11 mouse cellular contexts compared by ENCODE assay signal in genomic region chr2:132906763-132907162, GRCm38 (mm10). TPM values are rescaled to one million over a fixed set of nuclear protein-coding genes. Genes with fewer than 3 reads are reported as not detected.
DNase-seq lines count a peak whose midpoint lies in the region; ATAC-seq and TF ChIP-seq lines count a peak whose summit lies in the region.
"Had no signal": no experiment of that assay in that cellular context is flagged by ENCODE, and none has a peak within 500 bp of the region (broad histone marks: within the 10 kb centered on the region; RNA-seq: fewer than 3 reads in every experiment).

No protein-coding gene starts in this region.

- H3K4me3 ChIP-seq in heart, embryonic 12.5 days, result no peak overlapping the region
- no peak overlapping the region for H3K4me3 ChIP-seq in testis, adult 2 months (ENCODE audit: control insufficient read depth, low read depth, low read length)
- H3K4me3 ChIP-seq in cerebellum, adult 2 months (replicated peaks; ENCODE audit: insufficient read depth, low read depth, low read length), result no peak overlapping the region
- H3K4me3 ChIP-seq in layer of hippocampus, adult 2 months, result no peak overlapping the region
- H3K4me3 ChIP-seq: embryonic facial prominence, embryonic 15.5 days; limb, embryonic 15.5 days; stomach, embryonic 15.5 days had no signal

- WGBS in heart, embryonic 12.5 days, result 22% methylated on average over 8 of the region's 8 CpGs
- WGBS in cerebellum, adult 2 months, result 28% methylated on average over 8 of the region's 8 CpGs

- no peaks in the 10 kb centered on the region; the same call in 1 of the 2 replicates for H3K27me3 ChIP-seq in heart, embryonic 12.5 days (replicated peaks)
- no peaks in the 10 kb centered on the region for H3K27me3 ChIP-seq in testis, adult 2 months (ENCODE audit: control insufficient read depth, insufficient read depth, low read length)
- no peaks in the 10 kb centered on the region; the same call in 1 of the 2 replicates for H3K27me3 ChIP-seq in cerebellum, adult 2 months (ENCODE audit: control insufficient read depth, insufficient read depth, low read length)
- H3K27me3 ChIP-seq: embryonic facial prominence, embryonic 15.5 days; limb, embryonic 15.5 days; stomach, embryonic 15.5 days had no signal

- TF ChIP-seq CTCF in testis, adult 2 months (IDR thresholded peaks at IDR 0.05; ENCODE audit: control insufficient read depth, insufficient read depth, insufficient replicate concordance, low read depth, low read length), result peak; percentile 3; the same call in 1 of the 2 replicates
- TF ChIP-seq CTCF in cerebellum, adult 2 months (IDR thresholded peaks at IDR 0.05; ENCODE audit: borderline replicate concordance, insufficient read depth, low read depth, low read length), result peak; percentile 29; the same call in 1 of the 2 replicates
- peak; percentile 77 for TF ChIP-seq CTCF in layer of hippocampus, adult 2 months (conservative IDR thresholded peaks at IDR 0.05)

- no peak overlapping the region for H3K27ac ChIP-seq in heart, embryonic 12.5 days (ENCODE audit: poor library complexity, severe bottlenecking)
- no peak overlapping the region for H3K27ac ChIP-seq in testis, adult 2 months (ENCODE audit: control insufficient read depth, insufficient read depth, low read depth, low read length)
- no peak overlapping the region for H3K27ac ChIP-seq in cerebellum, adult 2 months (ENCODE audit: insufficient read depth, low read length)
- no peak overlapping the region for H3K27ac ChIP-seq in layer of hippocampus, adult 2 months
- H3K27ac ChIP-seq: embryonic facial prominence, embryonic 15.5 days; limb, embryonic 15.5 days; stomach, embryonic 15.5 days had no signal

- no peak for ATAC-seq in heart, embryonic 12.5 days (ENCODE audit: insufficient number of reproducible peaks, low FRiP score)

- intact Hi-C loops in heart, postnatal 10 days (cut with DNase I), result loop anchor here (5.0 to 10.0 kb wide), 2 partner anchors 192 to 589 kb away; no protein-coding TSS in a partner anchor

- DNase-seq in heart, postnatal 10 days, result peak; percentile 38 to 59
- no peak for DNase-seq in testis, postnatal 14 days (ENCODE audit: low spot score)
- DNase-seq in cerebellum, adult 2 months, result peak; percentile 25 to 43
- DNase-seq in layer of hippocampus, adult 2 months (ENCODE audit: low spot score in 2 of 2), result peak; percentile 38 to 66
- DNase-seq in thymus, postnatal 0 days (ENCODE audit: low spot score), result peak; percentile 43
- DNase-seq in urinary bladder, postnatal 36 days (ENCODE audit: low spot score in 2 of 2), result no peak

- no peaks in the 10 kb centered on the region for H3K4me1 ChIP-seq in heart, embryonic 12.5 days (replicated peaks)
- H3K4me1 ChIP-seq in testis, adult 2 months (ENCODE audit: control insufficient read depth, insufficient read depth, low read length), result no peaks in the 10 kb centered on the region
- H3K4me1 ChIP-seq in cerebellum, adult 2 months (ENCODE audit: control insufficient read depth, insufficient read depth, low read length), result no peaks in the 10 kb centered on the region
- H3K4me1 ChIP-seq: embryonic facial prominence, embryonic 15.5 days; limb, embryonic 15.5 days; stomach, embryonic 15.5 days had no signal

- H3K4me2 ChIP-seq in heart, embryonic 12.5 days, result no peak overlapping the region
- H3K4me2 ChIP-seq: embryonic facial prominence, embryonic 15.5 days; limb, embryonic 15.5 days; stomach, embryonic 15.5 days had no signal

- no peaks in the 10 kb centered on the region for H3K9me3 ChIP-seq in heart, embryonic 12.5 days (replicated peaks)
- H3K9me3 ChIP-seq: embryonic facial prominence, embryonic 15.5 days; limb, embryonic 15.5 days; stomach, embryonic 15.5 days had no signal

- TF ChIP-seq POLR2A in testis, adult 2 months (IDR thresholded peaks at IDR 0.05; ENCODE audit: control insufficient read depth, low read depth, low read length), result no peak
- TF ChIP-seq POLR2A in cerebellum, adult 2 months (IDR thresholded peaks at IDR 0.05; ENCODE audit: borderline replicate concordance, insufficient read depth, low read length), result no peak

- H3K9ac ChIP-seq in heart, embryonic 12.5 days, result no peak overlapping the region
- H3K9ac ChIP-seq: embryonic facial prominence, embryonic 15.5 days; limb, embryonic 15.5 days; stomach, embryonic 15.5 days had no signal

- H3K36me3 ChIP-seq in heart, embryonic 12.5 days, result no peaks in the 10 kb centered on the region
- H3K36me3 ChIP-seq in testis, adult 2 months (ENCODE audit: control insufficient read depth, insufficient read depth, low read length), result no peaks in the 10 kb centered on the region
- H3K36me3 ChIP-seq: embryonic facial prominence, embryonic 15.5 days; limb, embryonic 15.5 days; stomach, embryonic 15.5 days had no signal

RNA-seq across cellular contexts. Expression of gene Lrrn4, which starts 26.1 kb away (rescaled TPM):
- 10 to 100 TPM in 1 of 2 experiments, 1 to 10 TPM in 1; 7.0 to 11.7 TPM for total RNA-seq in heart, postnatal 10 days (2021)
- polyA plus RNA-seq in heart, embryonic 12.5 days (2016; fragmentation: Nextera tagmentation; extraction: Ambion mirVana), result 21.1 and 22.5 TPM in 2 replicates
- polyA plus RNA-seq in testis, adult 2 months (2012; rRNA removed), result 3.9 and 4.3 TPM in 2 replicates
- 0.14 and 0.23 TPM in 2 replicates for polyA plus RNA-seq in cerebellum, adult 2 months (2012; rRNA removed)
- 1 to 10 TPM in 1 of 2 experiments, under 1 TPM in 1; 0.93 to 1.1 TPM for total RNA-seq in layer of hippocampus, adult 2 months (2021)
- 0.53 and 0.81 TPM in 2 replicates for polyA plus RNA-seq in thymus, postnatal 0 days (2015; fragmentation: Nextera tagmentation; extraction: Ambion mirVana)

RNA-seq across cellular contexts. Expression of gene Fermt1, which starts 38.9 kb away (rescaled TPM):
- total RNA-seq in heart, postnatal 10 days (2021), result not detected
- polyA plus RNA-seq in heart, embryonic 12.5 days (2016; fragmentation: Nextera tagmentation; extraction: Ambion mirVana), result 0.42 TPM in 1 of 2 replicates, not detected in the other
- 0.08 TPM in 1 of 2 replicates, not detected in the other for polyA plus RNA-seq in testis, adult 2 months (2012; rRNA removed)
- polyA plus RNA-seq in cerebellum, adult 2 months (2012; rRNA removed), result not detected in 2 replicates
- total RNA-seq in layer of hippocampus, adult 2 months (2021), result under 1 TPM; 0.44 to 0.54 TPM
- 17.0 and 23.4 TPM in 2 replicates for polyA plus RNA-seq in thymus, postnatal 0 days (2015; fragmentation: Nextera tagmentation; extraction: Ambion mirVana)

Comparison
In these comparisons a context has a peak if more than half of its experiments do, and no peak if none do; other contexts are left out.
1. DNase-seq: peak in heart, postnatal 10 days (2 of 2), cerebellum, adult 2 months (2 of 2), layer of hippocampus, adult 2 months (2 of 2) and thymus, postnatal 0 days (single experiment); none in testis, postnatal 14 days (single experiment) and urinary bladder, postnatal 36 days (0 of 2).
2. CTCF ChIP-seq: peak in every context shown above with its lines; median percentile 77 in layer of hippocampus, adult 2 months; 29 in cerebellum, adult 2 months; 3 in testis, adult 2 months.
3. RNA of gene Fermt1, which starts 38.9 kb away (polyA plus RNA-seq): 17.0 to 23.4 TPM in thymus, postnatal 0 days; 0.42 TPM in heart, embryonic 12.5 days, not detected in cerebellum, adult 2 months and 0.08 TPM in testis, adult 2 months; every median in the first group is over 10 times any median in the second.